Mouse (Mus musculus): ENCODE measurements at regions not wholly inside any gene's neighbourhood (a gene's known extent, or its start where the extent isn't known, plus 50 kb on each side); places are given as distances from the start of the nearest gene placed in this dataset.

DNA sequence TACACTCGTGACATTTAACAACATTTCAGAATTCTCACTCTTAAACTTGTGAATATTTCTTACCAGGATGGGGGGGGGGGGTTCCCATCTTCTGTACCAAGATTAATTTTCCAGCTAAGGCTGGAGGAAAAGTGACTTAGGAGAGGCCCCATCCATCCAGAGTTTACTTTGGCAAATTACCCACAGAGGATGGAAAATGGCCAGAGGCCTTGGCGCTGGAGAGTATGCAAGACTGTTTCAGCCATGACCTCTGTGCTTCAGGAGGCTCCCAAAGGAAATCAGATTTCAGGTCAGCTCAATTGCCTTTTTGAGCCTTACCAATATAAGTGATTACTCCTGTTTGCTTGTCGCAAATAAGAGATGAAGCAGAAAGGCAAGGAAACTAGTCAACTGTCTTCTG, 143.4 kb upstream of the F930015N05Rik start:
- no peak overlapping the region for H3K4me2 ChIP-seq
- no peak overlapping the region for H3K4me3 ChIP-seq
- 79% methylated on average over 3 of the region's 3 CpGs for WGBS
- no peak for ATAC-seq (ENCODE audit: low FRiP score, low read depth)
- H3K27me3 ChIP-seq: no peaks in the 10 kb centered on the region
- H3K4me1 ChIP-seq (replicated peaks): no peaks in the 10 kb centered on the region
- H3K36me3 ChIP-seq: no peaks in the 10 kb centered on the region
- no peak overlapping the region for H3K27ac ChIP-seq (replicated peaks)
- no peak overlapping the region for H3K9ac ChIP-seq
- no peaks in the 10 kb centered on the region for H3K9me3 ChIP-seq

DNA sequence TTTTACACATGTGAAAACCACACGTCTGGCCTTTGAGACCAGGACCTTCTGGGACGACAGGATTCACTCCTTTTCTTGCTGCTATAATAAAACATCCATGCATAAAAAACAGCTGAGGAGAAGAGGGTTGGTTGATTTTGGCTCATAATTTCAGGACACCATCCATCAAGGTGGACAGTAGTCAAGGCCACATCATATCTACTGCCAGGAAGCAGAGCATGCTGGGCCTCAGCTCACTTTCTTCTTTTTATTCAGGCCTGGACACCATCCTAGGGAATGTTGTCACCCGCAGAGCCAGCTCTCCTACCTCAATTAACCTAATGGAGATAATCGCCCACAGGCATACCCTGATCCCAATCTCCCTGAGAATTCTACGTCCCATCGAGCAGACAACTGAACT, 149.6 kb upstream of the F930015N05Rik start:
- Histone ChIP-seq H3K9me3 (no peaks in the 10 kb centered on the region), H3K36me3 (no peaks in the 10 kb centered on the region), H3K27me3 (no peaks in the 10 kb centered on the region), H3K4me2 (no peak overlapping the region), H3K4me3 (no peak overlapping the region), H3K4me1 (replicated peaks) (0 out of 2 replicates have a peak, but pooled peaks cover 6% of the 10 kb centered on the region), H3K27ac (replicated peaks) (no peak overlapping the region), H3K9ac (no peak overlapping the region)
- ATAC-seq (ENCODE audit: low FRiP score, low read depth): no peak
- WGBS: 81% methylated on average over 6 of the region's 6 CpGs

DNA sequence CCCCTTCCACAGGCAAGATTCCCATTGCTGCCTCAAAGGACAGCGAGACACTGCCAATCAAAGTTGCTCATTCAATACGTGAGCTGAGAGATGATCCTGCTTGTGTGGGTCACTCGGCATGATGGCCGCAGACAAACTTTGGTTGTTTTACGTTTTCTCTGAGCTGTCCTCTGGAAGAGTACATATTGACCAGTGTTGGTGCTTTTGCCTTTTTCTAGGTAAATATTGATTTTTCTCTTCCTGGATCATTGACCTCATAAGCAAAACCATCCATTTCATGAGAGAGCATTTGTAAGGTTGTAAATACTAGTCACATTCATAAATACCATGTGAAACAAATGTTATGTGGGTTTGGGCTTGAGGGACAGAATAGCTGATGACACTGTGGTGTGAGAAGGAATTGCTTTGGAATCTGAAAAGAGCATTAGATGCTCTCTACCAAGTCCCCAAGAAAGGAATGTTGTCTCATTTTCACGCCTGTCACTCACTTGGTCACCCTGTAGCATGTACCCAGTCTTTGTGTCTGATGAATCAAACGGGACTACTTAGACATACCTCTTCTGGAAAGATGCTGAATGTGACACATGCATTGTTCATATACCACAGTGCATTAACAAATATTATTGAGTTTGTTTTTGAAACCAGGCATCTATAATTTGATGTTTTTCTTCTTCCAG, 150.7 kb upstream of the F930015N05Rik start:
- no peak overlapping the region for H3K4me3 ChIP-seq
- no peaks in the 10 kb centered on the region for H3K9me3 ChIP-seq
- H3K27ac ChIP-seq (replicated peaks): no peak overlapping the region
- H3K4me2 ChIP-seq: no peak overlapping the region
- no peak overlapping the region for H3K9ac ChIP-seq
- no peaks in the 10 kb centered on the region for H3K27me3 ChIP-seq
- no peak for ATAC-seq (ENCODE audit: low FRiP score, low read depth)
- H3K36me3 ChIP-seq: no peaks in the 10 kb centered on the region
- 0 out of 2 replicates have a peak, but pooled peaks cover 6% of the 10 kb centered on the region for H3K4me1 ChIP-seq (replicated peaks)
- 58% methylated on average over 7 of the region's 7 CpGs for WGBS

DNA sequence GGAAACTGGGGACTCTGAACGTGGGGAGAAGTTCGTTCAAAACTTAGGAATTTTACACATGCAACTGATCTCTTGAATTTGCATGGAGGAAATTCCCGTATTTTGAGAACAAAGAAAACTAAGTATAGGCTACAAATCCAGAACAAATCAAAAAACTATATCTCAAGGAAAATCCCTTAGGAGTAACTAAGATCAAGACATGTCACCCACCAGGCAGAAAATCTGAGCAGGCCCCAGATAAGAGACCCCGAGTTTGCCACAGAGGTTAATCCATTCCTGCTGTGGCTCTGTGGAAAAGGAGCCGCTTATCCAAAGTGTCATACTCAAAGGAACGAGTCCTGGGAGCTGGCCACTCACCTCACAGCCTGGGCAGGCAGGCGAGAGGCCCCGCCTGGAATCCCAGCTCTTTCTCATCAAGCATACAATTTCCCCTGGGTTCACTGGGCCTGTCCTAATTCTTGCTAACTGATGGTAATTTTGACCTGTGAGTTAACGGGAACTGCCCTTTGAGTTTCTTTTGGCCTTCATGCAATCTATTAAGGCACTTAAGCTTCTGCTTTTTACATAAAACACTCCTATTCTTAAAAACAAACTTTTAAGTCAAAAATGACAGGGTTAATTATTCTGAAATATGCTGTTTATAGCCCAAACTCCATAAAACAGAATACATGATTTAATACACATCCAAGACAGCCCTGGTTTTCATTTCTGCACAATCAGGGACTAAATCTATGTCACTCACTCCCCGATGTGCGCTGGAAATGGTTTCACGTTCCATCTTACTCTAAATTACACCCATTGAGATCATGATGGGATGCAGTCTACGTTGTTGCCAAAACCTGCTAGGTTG, 151.5 kb upstream of the F930015N05Rik start:
- Histone ChIP-seq H3K4me2 (no peak overlapping the region), H3K36me3 (no peaks in the 10 kb centered on the region), H3K4me1 (replicated peaks) (0 out of 2 replicates have a peak, but pooled peaks cover 6% of the 10 kb centered on the region), H3K9me3 (no peaks in the 10 kb centered on the region), H3K27ac (replicated peaks) (no peak overlapping the region), H3K9ac (no peak overlapping the region), H3K4me3 (no peak overlapping the region), H3K27me3 (no peaks in the 10 kb centered on the region)
- 35% methylated on average over 13 of the region's 13 CpGs for WGBS
- no peak for ATAC-seq (ENCODE audit: low FRiP score, low read depth)

DNA sequence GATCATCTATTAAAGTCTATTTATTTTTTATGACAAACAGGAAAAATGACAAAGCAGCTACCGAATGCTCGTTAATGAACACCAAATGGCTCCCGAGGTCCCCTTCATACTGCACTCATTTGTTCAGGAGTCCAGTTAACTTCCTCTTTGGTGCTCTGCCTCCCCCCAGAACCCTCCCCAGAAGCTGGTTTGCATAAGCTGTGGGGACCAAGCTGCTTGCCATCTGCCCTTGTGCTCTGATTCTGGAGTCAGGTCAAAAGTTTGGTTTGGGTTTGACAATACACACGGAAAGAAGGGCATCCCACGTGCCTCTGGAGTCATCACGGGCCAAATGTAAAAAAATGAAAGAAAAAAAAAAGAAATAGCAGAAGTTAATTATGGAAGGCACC, 152.1 kb upstream of the F930015N05Rik start:
- Histone ChIP-seq H3K36me3 (no peaks in the 10 kb centered on the region), H3K9me3 (no peaks in the 10 kb centered on the region), H3K4me3 (no peak overlapping the region), H3K9ac (no peak overlapping the region), H3K27me3 (no peaks in the 10 kb centered on the region), H3K4me1 (replicated peaks) (0 out of 2 replicates have a peak, but pooled peaks cover 6% of the 10 kb centered on the region), H3K27ac (replicated peaks) (no peak overlapping the region), H3K4me2 (no peak overlapping the region)
- no peak for ATAC-seq (ENCODE audit: low FRiP score, low read depth)
- 51% methylated on average over 6 of the region's 6 CpGs for WGBS

DNA sequence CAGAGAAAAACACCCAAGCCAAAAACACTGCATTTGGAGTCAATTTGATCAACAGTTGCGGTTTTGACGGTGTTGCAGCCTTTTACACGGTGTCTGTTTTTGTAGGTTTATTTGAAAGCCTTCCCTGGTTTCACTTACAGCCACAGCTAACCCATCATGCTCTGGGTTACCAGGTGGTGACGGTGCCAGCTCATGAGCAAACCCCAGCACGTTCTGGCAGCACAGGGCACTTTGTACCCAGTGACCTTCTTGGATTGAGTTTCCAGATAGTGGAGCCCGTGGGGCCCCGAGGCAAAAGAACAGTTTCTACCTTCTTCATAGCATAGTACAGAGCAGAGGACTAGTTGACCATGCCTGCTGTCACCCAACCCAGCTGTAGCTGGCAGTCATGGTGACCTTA, 152.6 kb upstream of the F930015N05Rik start:
- Histone ChIP-seq H3K9ac (no peak overlapping the region), H3K27ac (replicated peaks) (no peak overlapping the region), H3K4me1 (replicated peaks) (0 out of 2 replicates have a peak, but pooled peaks cover 6% of the 10 kb centered on the region), H3K4me3 (no peak overlapping the region), H3K36me3 (no peaks in the 10 kb centered on the region), H3K27me3 (no peaks in the 10 kb centered on the region), H3K9me3 (no peaks in the 10 kb centered on the region), H3K4me2 (no peak overlapping the region)
- WGBS: 81% methylated on average over 7 of the region's 7 CpGs
- ATAC-seq (ENCODE audit: low FRiP score, low read depth): no peak

DNA sequence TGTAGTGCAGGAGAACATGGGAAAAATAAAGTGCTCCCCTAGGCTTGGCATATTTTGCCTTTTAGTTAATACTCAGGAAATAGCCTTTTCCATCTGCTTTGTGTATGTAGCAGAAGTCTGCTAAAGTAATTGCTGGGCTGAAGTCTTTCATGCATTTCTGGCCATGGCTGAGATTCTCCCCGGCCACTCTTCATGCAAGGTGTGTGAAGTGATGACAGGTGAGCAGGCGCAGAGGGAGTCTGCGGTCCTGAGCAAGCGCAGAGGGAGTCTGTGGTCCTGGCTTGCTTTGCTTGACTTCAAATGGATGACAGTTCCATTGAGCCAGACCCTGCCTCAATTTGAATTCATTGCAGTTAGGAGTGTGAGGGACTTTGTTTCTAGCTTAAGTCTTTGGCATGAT, 153.6 kb upstream of the F930015N05Rik start:
- no peak for ATAC-seq (ENCODE audit: low FRiP score, low read depth)
- 0 out of 2 replicates have a peak, but pooled peaks cover 6% of the 10 kb centered on the region for H3K4me1 ChIP-seq (replicated peaks)
- H3K4me3 ChIP-seq: no peak overlapping the region
- H3K4me2 ChIP-seq: no peak overlapping the region
- no peaks in the 10 kb centered on the region for H3K27me3 ChIP-seq
- H3K36me3 ChIP-seq: no peaks in the 10 kb centered on the region
- no peak overlapping the region for H3K9ac ChIP-seq
- no peaks in the 10 kb centered on the region for H3K9me3 ChIP-seq
- no peak overlapping the region for H3K27ac ChIP-seq (replicated peaks)
- WGBS: 93% methylated on average over 4 of the region's 4 CpGs

DNA sequence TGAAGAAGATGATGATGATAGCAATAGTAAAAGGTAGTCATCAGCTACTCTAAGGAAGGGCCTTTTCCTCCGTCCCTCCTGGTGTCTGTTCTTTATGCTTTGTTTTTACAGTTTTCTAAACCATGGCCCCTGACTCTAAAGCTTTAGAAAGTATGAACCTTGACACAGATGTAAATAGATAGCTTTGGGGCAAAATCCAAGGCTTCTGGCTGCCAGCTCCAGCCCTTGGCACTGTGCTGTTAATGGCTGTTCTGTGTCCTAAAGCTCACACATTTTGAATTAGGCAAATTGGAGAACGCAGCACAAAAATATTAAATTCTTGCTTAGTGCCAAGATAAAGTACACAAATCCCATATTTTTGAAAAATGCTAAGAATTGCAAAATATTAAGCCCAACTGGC, 155.8 kb upstream of the F930015N05Rik start:
- Histone ChIP-seq H3K9ac (no peak overlapping the region), H3K9me3 (no peaks in the 10 kb centered on the region), H3K36me3 (no peaks in the 10 kb centered on the region), H3K4me3 (no peak overlapping the region), H3K4me2 (no peak overlapping the region), H3K27me3 (no peaks in the 10 kb centered on the region), H3K4me1 (replicated peaks) (0 out of 2 replicates have a peak, but pooled peaks cover 6% of the 10 kb centered on the region), H3K27ac (replicated peaks) (no peak overlapping the region)
- no peak for ATAC-seq (ENCODE audit: low FRiP score, low read depth)
- WGBS: 81% methylated on average over 2 of the region's 2 CpGs

DNA sequence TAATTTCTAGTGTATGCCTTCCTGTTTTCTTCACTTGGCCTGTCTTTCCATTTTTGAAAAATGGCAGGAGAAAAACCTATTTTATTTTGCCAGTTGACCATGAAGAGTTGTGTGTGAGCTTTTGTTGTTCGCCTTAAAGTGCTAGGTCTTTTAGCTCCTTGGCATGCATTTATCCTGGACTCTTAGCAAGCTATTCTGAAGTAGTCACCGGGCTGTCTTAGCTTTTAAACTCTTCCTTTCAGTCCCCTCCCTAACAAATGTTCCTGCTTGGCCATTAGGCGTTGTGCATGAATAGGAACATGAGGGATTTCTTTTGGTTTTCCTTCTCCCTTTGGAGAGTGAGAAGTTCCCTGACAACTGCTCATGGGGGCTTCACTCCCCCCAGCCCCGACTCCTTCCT, 160.9 kb upstream of the F930015N05Rik start:
- H3K4me3 ChIP-seq: no peak overlapping the region
- no peaks in the 10 kb centered on the region for H3K27me3 ChIP-seq
- H3K27ac ChIP-seq (replicated peaks): no peak overlapping the region
- H3K4me2 ChIP-seq: no peak overlapping the region
- peak; percentile 54 for ATAC-seq (ENCODE audit: low FRiP score, low read depth)
- H3K36me3 ChIP-seq: no peaks in the 10 kb centered on the region
- no peak overlapping the region for H3K9ac ChIP-seq
- WGBS: 27% methylated on average over 4 of the region's 4 CpGs
- no peaks in the 10 kb centered on the region for H3K9me3 ChIP-seq
- H3K4me1 ChIP-seq (replicated peaks): peaks cover 8% of the 10 kb centered on the region; the same call in 1 of the 2 replicates

DNA sequence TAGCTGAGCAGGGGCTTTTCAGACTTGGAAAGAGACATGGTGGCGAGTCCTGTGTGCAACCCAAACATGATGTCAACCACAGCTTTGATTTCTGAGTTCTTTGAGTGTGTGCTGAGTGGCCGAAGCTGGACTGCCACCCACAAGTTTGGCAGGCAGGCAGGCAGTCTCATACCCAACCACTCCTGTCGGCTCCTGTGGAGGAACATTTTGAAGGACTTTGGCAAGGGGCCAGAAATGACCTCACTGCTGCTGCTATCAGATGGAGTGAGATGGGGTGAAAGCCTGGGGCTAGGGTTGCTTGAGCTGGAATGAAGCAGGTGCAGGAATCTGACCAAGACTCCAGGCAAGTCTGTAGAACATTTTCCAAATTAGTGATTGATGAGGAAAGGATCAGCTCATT, 162.7 kb upstream of the F930015N05Rik start:
- Histone ChIP-seq H3K27ac (replicated peaks) (no peak overlapping the region), H3K9ac (no peak overlapping the region), H3K36me3 (no peaks in the 10 kb centered on the region), H3K27me3 (no peaks in the 10 kb centered on the region), H3K4me2 (no peak overlapping the region), H3K4me3 (no peak overlapping the region), H3K9me3 (no peaks in the 10 kb centered on the region), H3K4me1 (replicated peaks) (peaks cover 8% of the 10 kb centered on the region; the same call in 1 of the 2 replicates)
- ATAC-seq (ENCODE audit: low FRiP score, low read depth): no peak
- WGBS: 65% methylated on average over 3 of the region's 3 CpGs

DNA sequence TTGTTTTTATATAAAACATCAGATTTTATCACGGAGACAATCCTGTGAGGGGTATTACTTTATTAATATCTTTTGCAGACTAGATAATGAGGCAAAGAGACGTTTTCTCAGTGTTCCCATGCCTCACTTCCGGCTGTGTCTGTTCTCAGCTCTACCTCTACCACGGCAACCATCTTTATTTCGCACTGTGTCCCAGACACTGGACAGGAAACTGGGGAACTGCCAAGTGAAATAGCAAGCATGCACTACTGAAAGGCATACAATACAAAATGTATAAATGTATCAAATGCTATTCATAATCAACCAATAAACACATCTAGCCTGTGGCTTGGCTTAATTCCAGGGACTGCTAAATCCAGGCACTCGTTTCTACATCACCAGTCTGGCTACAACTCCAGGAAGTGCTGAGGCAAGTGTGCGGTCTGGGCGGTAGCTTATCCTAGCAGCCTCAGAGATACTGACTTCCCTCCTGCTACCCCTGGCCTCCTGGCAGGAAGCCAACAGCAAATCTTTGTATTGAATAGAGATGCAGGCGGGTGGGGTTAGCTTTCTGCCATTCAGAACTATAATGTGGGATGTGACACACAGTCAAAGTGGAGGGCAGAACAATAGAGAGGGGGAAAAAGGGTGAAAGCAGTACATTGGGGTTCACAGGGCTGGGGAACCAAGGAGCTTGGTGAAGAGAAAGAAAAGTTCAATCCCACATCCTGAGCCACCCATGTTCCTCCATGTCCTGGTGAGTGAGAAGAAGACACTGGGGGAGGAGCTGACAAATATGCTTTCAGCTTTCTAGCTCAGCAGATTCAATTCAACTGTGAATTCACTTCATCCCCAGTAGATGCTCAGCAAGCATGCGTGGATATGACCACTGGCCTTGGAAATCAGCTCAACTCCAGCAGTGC, 164.0 kb upstream of the F930015N05Rik start:
- ATAC-seq (ENCODE audit: low FRiP score, low read depth): peak; percentile 85
- Histone ChIP-seq H3K4me1 (replicated peaks) (peaks cover 8% of the 10 kb centered on the region; the same call in 1 of the 2 replicates), H3K27me3 (no peaks in the 10 kb centered on the region), H3K27ac (replicated peaks) (no peak overlapping the region), H3K9ac (no peak overlapping the region), H3K9me3 (no peaks in the 10 kb centered on the region), H3K36me3 (no peaks in the 10 kb centered on the region), H3K4me2 (no peak overlapping the region), H3K4me3 (no peak overlapping the region)
- 33% methylated on average over 10 of the region's 10 CpGs for WGBS

Measured in hindbrain, embryonic 15.5 days (tissue).